Mouse (Mus musculus): ENCODE data around the gene Gm9573. TPM values are rescaled to one million over a fixed set of nuclear protein-coding genes. Genes with fewer than 3 reads are reported as not detected.

Gm9573 gene
- polyA plus RNA-seq, 1 experiment, result 0.06 TPM

DNA sequence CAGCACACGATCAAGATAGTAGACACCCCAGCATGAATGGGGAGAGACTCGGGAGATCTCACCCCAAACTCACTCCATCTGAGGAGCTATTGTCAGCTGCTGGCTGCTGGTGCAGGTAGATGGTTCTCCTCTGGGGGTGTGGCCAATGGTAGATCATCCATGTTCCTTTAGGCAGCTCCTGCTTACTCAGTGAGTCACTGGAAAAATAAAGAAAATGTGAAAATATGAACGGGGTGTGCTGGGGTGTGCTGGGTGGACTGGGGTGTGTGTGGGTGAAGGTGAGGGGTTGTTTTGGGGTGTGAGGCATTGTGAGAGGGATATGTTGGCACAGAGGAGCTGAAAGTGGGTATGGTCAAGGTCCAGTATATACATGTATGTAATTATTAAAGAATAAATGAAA is 29.0 kb downstream of the Gm9573 start:
- no peak for DNase-seq (ENCODE audit: extremely low spot score in 1 of 2, low spot score in 1 of 2)

DNA sequence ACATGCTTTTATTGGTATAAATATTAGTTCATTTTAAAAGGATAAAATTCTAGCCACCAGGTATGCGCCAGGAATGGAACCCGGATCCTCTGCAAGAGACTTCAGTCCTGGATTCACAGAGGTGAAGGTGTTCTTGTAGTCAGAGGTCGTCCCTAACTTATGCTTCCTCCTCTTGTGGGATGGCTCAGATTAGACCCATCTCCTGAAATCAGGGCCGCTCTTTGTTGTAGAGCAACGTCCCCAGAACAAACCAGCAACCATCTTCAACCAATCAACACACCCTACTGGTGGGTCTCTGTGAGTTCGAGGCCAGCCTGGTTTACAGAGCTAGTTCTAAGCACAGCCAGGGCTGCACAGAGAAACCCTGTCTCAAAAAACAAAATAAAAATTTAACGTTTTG is 32.0 kb downstream of the Gm9573 start:
- DNase-seq (ENCODE audit: extremely low spot score in 1 of 2, low spot score in 1 of 2), result no peak

DNA sequence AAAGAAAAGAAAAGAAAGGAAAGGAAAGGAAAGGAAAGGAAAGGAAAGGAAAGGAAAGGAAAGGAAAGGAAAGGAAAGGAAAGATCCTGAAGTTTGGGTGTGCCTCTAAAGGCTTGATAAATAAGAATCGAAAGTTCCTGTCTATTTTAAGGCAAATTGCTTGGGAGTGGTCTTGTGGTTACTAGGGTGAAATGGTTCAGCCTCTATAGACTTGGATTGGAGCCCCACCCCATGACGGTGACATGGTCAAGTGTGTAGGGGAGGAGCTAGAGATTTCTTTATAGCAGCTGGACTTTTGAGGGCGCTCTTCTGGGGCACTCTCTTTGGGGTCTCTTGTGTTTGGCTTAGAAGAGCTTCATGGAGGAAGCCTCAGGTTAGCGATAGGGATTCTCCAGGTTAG is 32.7 kb downstream of the Gm9573 start:
- no peak for DNase-seq (ENCODE audit: extremely low spot score in 1 of 2, low spot score in 1 of 2)

DNA sequence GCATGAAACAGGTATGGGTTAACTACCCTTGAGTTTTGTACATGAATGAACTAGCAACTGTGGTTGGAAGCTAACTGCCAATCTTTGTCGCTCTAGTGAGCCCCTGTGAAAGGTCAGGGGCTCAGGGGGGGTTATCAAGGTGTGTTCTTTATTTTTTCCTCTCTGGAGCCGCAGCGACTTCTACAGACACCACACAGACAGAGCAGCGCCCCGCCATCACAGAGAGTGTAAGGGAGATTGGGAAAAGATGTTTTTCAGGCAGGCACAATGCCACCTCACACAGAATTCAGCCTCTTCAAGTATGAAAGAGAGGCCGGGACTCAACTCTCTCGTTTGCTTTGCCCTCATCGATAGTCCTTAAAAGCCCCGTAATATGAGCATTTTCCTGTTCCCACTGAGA is 34.3 kb downstream of the Gm9573 start:
- no peak for DNase-seq (ENCODE audit: extremely low spot score in 1 of 2, low spot score in 1 of 2)

DNA sequence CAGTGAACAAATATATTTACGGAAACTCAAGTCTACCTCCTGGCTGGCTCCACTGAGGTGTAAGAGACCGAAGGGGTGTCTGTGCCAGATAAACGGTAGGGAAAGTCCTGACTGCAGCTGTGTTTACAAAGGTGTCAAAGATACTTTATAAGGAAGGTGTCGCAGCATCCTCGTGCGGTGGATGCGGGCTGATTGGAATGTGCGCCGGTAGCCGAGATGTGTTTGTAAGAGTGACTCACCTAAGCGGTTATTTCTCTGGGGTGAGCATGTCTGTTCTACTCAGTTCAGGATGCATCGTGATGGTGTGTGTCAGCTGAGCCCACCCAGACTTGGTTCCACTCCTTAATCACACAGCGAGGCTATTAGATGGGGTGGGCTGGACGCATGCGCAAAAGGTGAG is 34.7 kb downstream of the Gm9573 start:
- DNase-seq (ENCODE audit: extremely low spot score in 1 of 2, low spot score in 1 of 2), result peak in 1 of 2 experiments; percentile 15

DNA sequence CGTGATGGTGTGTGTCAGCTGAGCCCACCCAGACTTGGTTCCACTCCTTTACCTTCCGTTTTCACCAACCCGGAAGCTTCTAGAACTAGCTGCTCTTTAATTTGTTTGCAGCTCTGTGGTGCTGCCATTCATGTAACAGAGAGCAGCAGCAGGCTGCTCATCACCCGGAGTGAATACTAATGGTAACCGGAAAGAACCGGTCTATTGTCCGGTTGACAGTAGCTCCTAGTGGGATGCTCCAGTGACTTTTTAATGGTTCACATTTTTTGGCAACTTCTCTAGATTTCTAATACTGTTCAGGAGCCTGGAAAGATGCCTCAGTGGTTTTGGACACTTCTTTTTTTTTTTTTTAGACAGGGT is 35.2 kb downstream of the Gm9573 start:
- DNase-seq (ENCODE audit: extremely low spot score in 1 of 2, low spot score in 1 of 2), result no peak

DNA sequence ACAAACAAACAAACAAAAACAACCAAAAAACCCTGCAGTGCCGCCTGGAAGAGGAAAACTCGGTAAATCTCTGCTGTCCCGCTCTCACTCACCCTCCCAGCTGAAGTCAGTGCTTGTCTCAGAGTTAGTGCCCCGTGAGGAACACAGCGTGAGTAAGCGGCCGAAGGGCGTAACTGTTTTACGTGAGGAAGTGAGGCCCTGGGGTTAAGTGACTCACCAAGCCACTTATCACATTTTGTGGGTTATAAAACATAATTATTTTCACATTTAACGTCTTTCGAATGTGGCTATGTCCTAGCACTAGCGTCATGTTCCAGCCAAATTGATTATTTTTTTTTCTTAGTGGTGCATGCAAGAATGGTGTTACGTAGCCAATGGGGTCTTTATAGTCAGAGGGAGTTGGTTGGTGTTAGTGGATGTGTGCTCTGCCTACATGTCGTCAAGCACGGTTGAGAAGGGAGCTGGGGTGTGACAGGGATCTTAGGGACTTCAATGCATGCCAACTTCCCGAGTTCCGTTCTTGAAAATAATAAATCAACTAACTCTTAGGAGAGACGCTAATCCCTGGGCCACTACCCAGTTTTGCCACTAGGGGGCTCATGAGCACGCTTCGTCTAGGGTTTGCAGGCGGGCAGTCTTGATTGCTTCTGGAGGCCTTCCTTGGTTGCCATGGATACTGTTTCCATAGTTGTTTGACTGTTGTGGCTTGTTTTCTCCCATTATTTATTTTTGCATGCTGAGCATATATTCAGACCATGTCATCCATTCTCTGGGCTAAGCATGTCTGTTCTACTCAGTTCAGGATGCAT is 35.8 kb downstream of the Gm9573 start:
- peak; percentile 53 to 92 for DNase-seq (ENCODE audit: extremely low spot score in 1 of 2, low spot score in 1 of 2)

DNA sequence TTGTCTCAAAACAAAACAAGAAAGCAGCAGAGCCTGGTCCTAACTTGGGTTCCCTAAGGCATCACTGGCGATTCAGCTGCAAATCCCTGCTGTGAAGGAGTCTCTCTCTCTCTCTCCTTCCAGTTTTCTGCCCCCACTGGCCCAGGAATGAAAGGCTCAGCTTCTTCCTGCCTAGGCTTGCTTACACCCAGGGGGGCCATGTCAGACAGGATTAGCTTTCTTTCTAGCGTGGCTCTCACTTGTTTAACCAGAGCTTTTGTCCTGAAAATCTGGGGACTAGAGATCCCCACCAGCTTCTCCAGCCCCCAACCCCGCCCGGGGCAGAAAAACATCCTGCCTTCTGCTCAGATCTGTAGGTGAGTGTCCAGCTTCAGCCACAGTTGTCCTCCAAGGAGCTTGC is 38.0 kb downstream of the Gm9573 start:
- DNase-seq (ENCODE audit: extremely low spot score in 1 of 2, low spot score in 1 of 2), result no peak

DNA sequence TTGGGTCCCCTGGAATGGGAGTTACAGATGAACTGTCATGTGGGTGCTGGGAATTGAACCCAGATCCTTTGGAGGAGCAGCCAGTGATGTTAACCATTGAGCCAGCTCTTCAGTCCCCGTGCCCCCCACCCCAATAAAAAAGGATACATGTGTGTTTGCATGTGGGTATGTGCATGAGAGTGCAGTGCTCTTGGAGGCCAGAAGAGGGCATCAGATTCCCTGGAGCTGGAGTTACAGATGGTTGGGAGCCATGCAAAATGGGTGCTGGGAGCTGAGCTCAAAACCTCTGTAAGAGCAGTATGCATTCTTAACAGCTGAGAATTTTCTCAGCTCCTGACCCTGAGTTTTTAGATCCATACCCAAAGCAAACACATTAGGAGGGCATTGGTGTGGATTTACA is 39.1 kb downstream of the Gm9573 start:
- DNase-seq (ENCODE audit: extremely low spot score in 1 of 2, low spot score in 1 of 2), result no peak

DNA sequence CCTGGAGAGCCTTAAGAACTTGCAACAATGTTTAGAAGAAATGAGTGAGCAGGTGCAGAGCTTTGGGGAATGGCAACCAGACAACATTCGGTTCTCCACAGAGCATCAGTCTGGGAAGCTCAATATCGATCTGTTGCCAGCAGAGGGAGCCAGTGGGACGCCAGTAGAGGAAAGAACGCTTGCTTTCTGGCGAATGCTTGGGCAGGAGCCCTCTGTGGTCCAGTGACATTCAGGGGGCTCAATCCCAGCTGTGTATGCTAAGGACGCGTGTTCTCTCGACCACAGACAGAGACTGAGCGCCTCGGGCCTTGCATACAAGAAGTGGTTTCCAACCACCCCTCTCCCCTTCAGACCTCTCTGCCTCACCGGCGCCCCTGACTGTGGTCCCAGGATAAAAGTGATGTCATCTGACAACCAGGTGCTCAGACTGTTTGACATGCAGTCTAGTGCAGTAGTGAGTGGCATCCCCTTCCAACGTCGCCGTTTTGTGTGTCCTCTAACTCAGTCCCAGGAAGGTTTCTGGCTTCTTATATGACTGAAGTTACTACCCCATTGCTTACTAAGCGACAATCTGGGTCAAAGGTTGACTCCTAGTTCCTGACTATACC is 42.0 kb downstream of the Gm9573 start:
- peak; percentile 63 to 95 for DNase-seq (ENCODE audit: extremely low spot score in 1 of 2, low spot score in 1 of 2)

DNA sequence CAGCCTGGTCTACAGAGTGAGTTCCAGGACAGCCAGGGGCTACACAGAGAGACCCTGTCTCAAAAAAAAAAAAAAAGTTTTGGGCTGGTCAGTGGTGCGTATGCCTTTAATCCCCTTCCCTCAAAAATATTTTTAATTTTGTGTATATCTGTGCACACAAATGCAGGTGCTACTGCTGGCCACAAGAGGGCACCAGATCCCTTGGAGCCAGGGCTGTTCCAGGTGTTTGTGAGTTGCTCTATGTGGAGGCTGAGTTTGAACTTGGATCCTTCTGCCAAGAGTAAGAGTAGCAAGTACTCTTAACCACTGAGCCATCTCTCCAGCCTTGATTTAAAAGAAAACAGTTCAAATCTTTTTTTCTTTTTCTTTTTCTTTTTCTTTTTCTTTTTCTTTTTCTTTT is 43.5 kb downstream of the Gm9573 start:
- DNase-seq (ENCODE audit: extremely low spot score in 1 of 2, low spot score in 1 of 2), result no peak

DNA sequence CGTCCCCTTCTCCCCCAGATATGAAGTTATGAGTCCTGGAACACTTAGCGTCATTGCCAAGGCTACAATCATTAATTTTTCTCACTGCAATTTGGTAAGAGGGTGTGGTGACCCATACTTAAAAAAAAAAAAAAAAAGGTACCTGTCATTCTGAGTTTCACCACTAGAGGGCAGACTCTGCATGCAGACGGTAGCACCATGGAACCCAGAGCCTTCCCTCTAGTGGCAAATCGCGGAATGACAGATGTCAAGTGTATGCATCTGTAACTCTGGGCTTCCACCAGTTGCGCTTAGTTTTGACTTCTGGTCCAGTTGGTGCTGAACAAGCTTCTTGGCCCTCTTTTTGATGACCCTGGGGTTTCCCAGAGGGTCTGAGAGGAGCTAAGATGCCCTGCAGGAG is 48.2 kb downstream of the Gm9573 start:
- peak in 1 of 2 experiments; percentile 91 for DNase-seq (ENCODE audit: extremely low spot score in 1 of 2, low spot score in 1 of 2)

DNA sequence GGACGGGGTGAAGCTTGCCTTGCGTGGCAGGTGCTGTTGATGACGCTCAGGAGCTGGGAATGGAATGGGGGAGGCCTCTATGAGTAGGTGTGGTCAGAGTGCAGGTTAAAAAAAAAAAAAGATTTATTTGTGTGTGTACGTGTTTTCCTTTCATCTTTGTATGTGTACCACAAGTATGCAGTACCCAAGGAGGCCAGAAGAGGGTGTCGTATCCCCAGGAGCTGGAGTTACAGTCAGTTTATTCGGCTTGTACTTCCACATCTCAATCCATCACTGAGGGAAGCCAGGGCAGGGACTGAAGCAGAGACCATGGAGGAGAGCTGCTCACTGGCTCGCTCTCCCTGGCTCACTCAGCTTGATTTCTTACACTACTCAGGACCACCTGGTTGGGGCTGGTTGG is 55.0 kb downstream of the Gm9573 start:
- no peak for DNase-seq (ENCODE audit: extremely low spot score in 1 of 2, low spot score in 1 of 2)

DNA sequence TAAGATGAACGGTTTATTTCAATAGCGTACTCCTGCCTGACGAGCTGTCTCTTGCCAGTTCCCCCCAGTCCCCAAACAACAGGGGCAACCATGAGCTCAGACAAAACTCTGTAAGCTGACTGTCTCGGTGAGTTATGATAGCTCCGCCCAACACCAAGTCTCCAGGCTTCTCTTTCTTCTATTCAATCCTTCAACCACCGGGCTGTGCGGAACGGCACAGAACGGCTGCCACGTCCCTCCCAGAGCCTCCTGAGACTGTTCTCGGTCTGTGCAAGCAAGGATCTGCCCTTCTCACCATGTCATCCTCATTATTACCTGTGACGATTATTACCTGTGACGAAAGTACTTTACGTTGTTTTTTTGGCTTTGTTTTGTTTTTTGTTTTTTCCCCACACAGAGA is 55.6 kb downstream of the Gm9573 start:
- no peak for DNase-seq (ENCODE audit: extremely low spot score in 1 of 2, low spot score in 1 of 2)

DNA sequence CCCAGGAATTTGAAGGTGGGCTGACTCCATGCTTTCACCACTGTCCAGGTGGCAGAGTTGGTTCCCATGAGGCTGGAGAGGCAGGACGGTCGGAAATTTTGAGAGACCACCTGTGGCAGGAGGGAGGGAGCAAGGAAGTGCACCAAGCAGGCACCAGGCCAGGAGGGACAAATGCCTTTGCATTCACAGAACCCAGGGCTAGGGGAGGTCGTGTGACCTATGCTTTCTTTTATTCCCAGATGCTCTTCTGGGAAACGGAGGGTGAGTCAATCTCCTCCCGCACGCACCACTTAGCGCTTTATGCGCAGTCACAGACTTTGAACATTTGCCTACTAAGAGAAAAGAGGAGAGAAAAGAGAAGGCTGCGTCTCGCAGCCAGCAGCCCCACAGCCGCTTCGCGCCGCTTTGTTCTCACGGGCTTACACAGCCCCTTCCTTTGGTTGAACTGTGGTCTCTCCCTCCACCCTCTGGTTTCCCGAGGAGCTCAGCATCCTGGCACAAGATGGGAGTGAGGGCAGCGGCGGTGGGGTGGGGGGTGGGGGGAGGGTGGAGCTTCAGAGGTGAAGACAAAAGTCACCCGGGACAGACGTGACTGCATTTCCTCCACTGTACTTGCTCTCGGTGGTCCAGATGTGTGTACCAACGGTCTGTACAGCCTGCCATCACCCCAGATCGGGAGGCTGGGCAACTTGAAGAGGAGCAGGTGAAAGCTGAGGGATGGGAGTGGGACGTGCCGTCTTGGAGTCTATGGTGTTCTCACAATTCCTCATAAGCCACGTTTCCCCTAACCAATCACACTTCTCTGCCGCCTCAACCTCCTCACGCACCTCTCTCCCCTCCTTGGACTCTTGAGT is 57.1 kb downstream of the Gm9573 start:
- no peak for DNase-seq (ENCODE audit: extremely low spot score in 1 of 2, low spot score in 1 of 2)

Other genes with a start within 250 kb of the Gm9573 start
- gene H2-Q4, start 247.0 kb downstream of the Gm9573 start, polyA plus RNA-seq (2012; rRNA removed), result 9.1 and 9.7 TPM in 2 replicates
- 0.88 and 0.99 TPM in 2 replicates for gene H2-Q6, start 201.8 kb downstream of the Gm9573 start, polyA plus RNA-seq (2012; rRNA removed)
- 1.8 and 2.3 TPM in 2 replicates for gene H2-Q7, start 187.5 kb downstream of the Gm9573 start, polyA plus RNA-seq (2012; rRNA removed)
- 0.10 and 0.11 TPM in 2 replicates for gene H2-Q10, start 156.5 kb downstream of the Gm9573 start, polyA plus RNA-seq (2012; rRNA removed)
- gene Pou5f1, start 120.6 kb downstream of the Gm9573 start, polyA plus RNA-seq (2012; rRNA removed), result 0.10 TPM in 1 of 2 replicates, not detected in the other
- 7.2 and 7.7 TPM in 2 replicates for gene Tcf19, start 109.8 kb downstream of the Gm9573 start, polyA plus RNA-seq (2012; rRNA removed)
- 10.7 and 11.6 TPM in 2 replicates for gene Cchcr1, start 109.5 kb downstream of the Gm9573 start, polyA plus RNA-seq (2012; rRNA removed)
- 0.44 and 0.65 TPM in 2 replicates for gene Psors1c2, start 93.4 kb downstream of the Gm9573 start, polyA plus RNA-seq (2012; rRNA removed)
- gene Cdsn, start 74.5 kb downstream of the Gm9573 start, polyA plus RNA-seq (2012; rRNA removed), result 0.70 and 0.99 TPM in 2 replicates
- not detected in 2 replicates for gene 2300002M23Rik, start 59.2 kb downstream of the Gm9573 start, polyA plus RNA-seq (2012; rRNA removed)
- not detected in 2 replicates for gene Sfta2, start 25.1 kb downstream of the Gm9573 start, polyA plus RNA-seq (2012; rRNA removed)
- 0.08 TPM in 1 of 2 replicates, not detected in the other for gene Mucl3, start 17.1 kb upstream of the Gm9573 start, polyA plus RNA-seq (2012; rRNA removed)
- gene Vars2, start 41.0 kb upstream of the Gm9573 start, polyA plus RNA-seq (2012; rRNA removed), result 34.1 and 36.7 TPM in 2 replicates
- gene Gtf2h4, start 47.1 kb upstream of the Gm9573 start, polyA plus RNA-seq (2012; rRNA removed), result 26.2 and 26.6 TPM in 2 replicates
- 46.6 and 46.8 TPM in 2 replicates for gene Ddr1, start 78.0 kb upstream of the Gm9573 start, polyA plus RNA-seq (2012; rRNA removed)
- 11.2 and 14.5 TPM in 2 replicates for gene Ier3, start 195.0 kb upstream of the Gm9573 start, polyA plus RNA-seq (2012; rRNA removed)
- 178 and 209 TPM in 2 replicates for gene Flot1, start 196.6 kb upstream of the Gm9573 start, polyA plus RNA-seq (2012; rRNA removed)
- 447 and 519 TPM in 2 replicates for gene Tubb5, start 211.7 kb upstream of the Gm9573 start, polyA plus RNA-seq (2012; rRNA removed)
- gene Mdc1, start 214.9 kb upstream of the Gm9573 start, polyA plus RNA-seq (2012; rRNA removed), result 9.9 and 11.0 TPM in 2 replicates
- 8.8 and 9.0 TPM in 2 replicates for gene Nrm, start 234.7 kb upstream of the Gm9573 start, polyA plus RNA-seq (2012; rRNA removed)
- gene Ppp1r18, start 239.0 kb upstream of the Gm9573 start, polyA plus RNA-seq (2012; rRNA removed), result 12.6 and 13.0 TPM in 2 replicates

All from frontal cortex, adult 2 months (tissue).